Mouse (Mus musculus) gastrocnemius, postnatal 4 days (tissue): ENCODE measurements at regions not wholly inside any gene's neighbourhood (a gene's known extent, or its start where the extent isn't known, plus 50 kb on each side); places are given as distances from the start of the nearest gene placed in this dataset.
A peak's percentile ranks its signal among the peaks of the same experiment; 100 is the strongest.

Experiments used
- DNase-seq, 2 experiments: peaks; one replicate each; pipeline ENCODE4 v3.0.0; 2021 to 2022; ENCODE audit warnings: low spot score in 2 of 2, mixed read lengths in 2 of 2

- no peak for DNase-seq
Observed at GRCm38 (mm10) chr2:92750672-92751071, 151.2 kb downstream of the Chst1 start.

GRCm38 (mm10) chr2:92751256-92751655 is 151.7 kb downstream of the Chst1 start:
- no peak for DNase-seq

- DNase-seq: no peak
Observed at GRCm38 (mm10) chr2:92752156-92752555, 152.6 kb downstream of the Chst1 start.

- no peak for DNase-seq
Observed at GRCm38 (mm10) chr2:92752794-92753193, 153.3 kb downstream of the Chst1 start.

GRCm38 (mm10) chr2:92754505-92755280 is 155.2 kb downstream of the Chst1 start:
- no peak for DNase-seq

GRCm38 (mm10) chr2:92756491-92756890 is 157.0 kb downstream of the Chst1 start:
- DNase-seq: no peak

GRCm38 (mm10) chr2:92758775-92759174 is 156.1 kb upstream of the Syt13 start:
- no peak for DNase-seq

- DNase-seq: no peak
Observed at GRCm38 (mm10) chr2:92763881-92764635, 150.8 kb upstream of the Syt13 start.

- no peak for DNase-seq
Observed at GRCm38 (mm10) chr2:92767476-92768005, 147.4 kb upstream of the Syt13 start.

GRCm38 (mm10) chr2:92768088-92768487 is 146.8 kb upstream of the Syt13 start:
- DNase-seq: peak in 1 of 2 experiments; percentile 36

GRCm38 (mm10) chr2:92769061-92769460 is 145.8 kb upstream of the Syt13 start:
- no peak for DNase-seq

- DNase-seq: no peak
Observed at GRCm38 (mm10) chr2:92770098-92770497, 144.8 kb upstream of the Syt13 start.

GRCm38 (mm10) chr2:92772623-92773022 is 142.3 kb upstream of the Syt13 start:
- no peak for DNase-seq

- no peak for DNase-seq
Observed at GRCm38 (mm10) chr2:92776497-92776896, 138.4 kb upstream of the Syt13 start.

- DNase-seq: no peak
Observed at GRCm38 (mm10) chr2:92779101-92779500, 135.8 kb upstream of the Syt13 start.

GRCm38 (mm10) chr2:92780021-92780420 is 134.9 kb upstream of the Syt13 start:
- DNase-seq: no peak

- DNase-seq: no peak
Observed at GRCm38 (mm10) chr2:92781451-92781850, 133.4 kb upstream of the Syt13 start.

GRCm38 (mm10) chr2:92782621-92783020 is 132.3 kb upstream of the Syt13 start:
- DNase-seq: no peak

- DNase-seq: no peak
Observed at GRCm38 (mm10) chr2:92784916-92785315, 130.0 kb upstream of the Syt13 start.

GRCm38 (mm10) chr2:92787925-92788410 is 126.9 kb upstream of the Syt13 start:
- DNase-seq: no peak

- no peak for DNase-seq
Observed at GRCm38 (mm10) chr2:92788875-92789274, 126.0 kb upstream of the Syt13 start.

GRCm38 (mm10) chr2:92790374-92790773 is 124.5 kb upstream of the Syt13 start:
- DNase-seq: no peak
